Mouse (Mus musculus) stomach, embryonic 15.5 days (tissue): ENCODE measurements around the gene Vmn2r73. TPM values are rescaled to one million over a fixed set of nuclear protein-coding genes. Genes with fewer than 3 reads are reported as not detected.
"Not testable (repeated sequence)": the region's sequence is repeated elsewhere in the genome, so short reads cannot be mapped to it uniquely, and the experiment has no call there.

Experiments
- ATAC-seq: fragments of 200-750 bp; cut with Nextera tagmentation; 2 replicates; pipeline ENCODE4 v1.8.0; 2017; ENCODE audit warnings: low read depth, moderate number of reproducible peaks, moderate TSS enrichment; ENCODE audit not compliant: insufficient read depth, low FRiP score
- H3K27ac ChIP-seq: fragments of 300-500 bp; sonication (generic); 2 replicates; pipeline ENCODE4 v1.5.1; 2015; ENCODE audit warnings: mild to moderate bottlenecking, inconsistent platforms
- H3K27me3 ChIP-seq: fragments of 300-500 bp; sonication (generic); replicated peaks from 2 replicates; pipeline ENCODE4 v1.6.1; 2015; ENCODE audit warnings: inconsistent platforms
- H3K36me3 ChIP-seq: fragments of 300-500 bp; sonication (generic); 2 replicates; pipeline ENCODE4 v1.6.1; 2015; ENCODE audit warnings: inconsistent platforms
- H3K4me1 ChIP-seq: fragments of 300-500 bp; sonication (generic); 2 replicates; pipeline ENCODE4 v1.6.1; 2015; ENCODE audit warnings: inconsistent platforms
- H3K4me2 ChIP-seq: fragments of 300-500 bp; sonication (generic); 2 replicates; pipeline ENCODE4 v1.6.1; 2015; ENCODE audit warnings: mild to moderate bottlenecking, inconsistent platforms
- H3K4me3 ChIP-seq: fragments of 300-500 bp; sonication (generic); replicated peaks from 2 replicates; pipeline ENCODE4 v1.5.1; 2015; ENCODE audit warnings: inconsistent platforms
- H3K9ac ChIP-seq: fragments of 300-500 bp; sonication (generic); 2 replicates; pipeline ENCODE4 v1.6.1; 2015; ENCODE audit warnings: inconsistent platforms
- H3K9me3 ChIP-seq: fragments of 300-500 bp; sonication (generic); 2 replicates; pipeline ENCODE4 v1.6.1; 2016; ENCODE audit warnings: inconsistent platforms
- WGBS: fragments of 180-500 bp; shearing (Covaris S2); methylation state at CpG from one replicate; pipeline ENCODE4 v1.1.7; 2015; 5-methylcytosine and 5-hydroxymethylcytosine counted together
- polyA plus RNA-seq: library from polyadenylated mRNA; unstranded; fragments of >200 nt; fragmentation: Nextera tagmentation; extraction: Ambion mirVana; gene quantifications from 2 replicates; pipeline ENCODE4 v1.2.1, GENCODE M21; 2015

The Vmn2r73 gene
- not detected in 2 replicates for polyA plus RNA-seq

GRCm38 (mm10) chr7:85876166-85876565 lies at the start of gene Vmn2r73:
Vmn2r73 (minus strand) TSS chr7:85876266.
- Histone ChIP-seq H3K36me3 (no peaks in the 10 kb centered on the region), H3K4me1 (no peaks in the 10 kb centered on the region), H3K27ac (no peak within 1 kb of the TSS), H3K9ac (no peak within 1 kb of the TSS), H3K27me3 (no peaks in the 10 kb centered on the region), H3K9me3 (no peaks in the 10 kb centered on the region), H3K4me2 (no peak within 1 kb of the TSS), H3K4me3 (no peak within 1 kb of the TSS)
- no peak for ATAC-seq
- WGBS = 74% methylated on average over 1 of the region's 1 CpGs

DNA sequence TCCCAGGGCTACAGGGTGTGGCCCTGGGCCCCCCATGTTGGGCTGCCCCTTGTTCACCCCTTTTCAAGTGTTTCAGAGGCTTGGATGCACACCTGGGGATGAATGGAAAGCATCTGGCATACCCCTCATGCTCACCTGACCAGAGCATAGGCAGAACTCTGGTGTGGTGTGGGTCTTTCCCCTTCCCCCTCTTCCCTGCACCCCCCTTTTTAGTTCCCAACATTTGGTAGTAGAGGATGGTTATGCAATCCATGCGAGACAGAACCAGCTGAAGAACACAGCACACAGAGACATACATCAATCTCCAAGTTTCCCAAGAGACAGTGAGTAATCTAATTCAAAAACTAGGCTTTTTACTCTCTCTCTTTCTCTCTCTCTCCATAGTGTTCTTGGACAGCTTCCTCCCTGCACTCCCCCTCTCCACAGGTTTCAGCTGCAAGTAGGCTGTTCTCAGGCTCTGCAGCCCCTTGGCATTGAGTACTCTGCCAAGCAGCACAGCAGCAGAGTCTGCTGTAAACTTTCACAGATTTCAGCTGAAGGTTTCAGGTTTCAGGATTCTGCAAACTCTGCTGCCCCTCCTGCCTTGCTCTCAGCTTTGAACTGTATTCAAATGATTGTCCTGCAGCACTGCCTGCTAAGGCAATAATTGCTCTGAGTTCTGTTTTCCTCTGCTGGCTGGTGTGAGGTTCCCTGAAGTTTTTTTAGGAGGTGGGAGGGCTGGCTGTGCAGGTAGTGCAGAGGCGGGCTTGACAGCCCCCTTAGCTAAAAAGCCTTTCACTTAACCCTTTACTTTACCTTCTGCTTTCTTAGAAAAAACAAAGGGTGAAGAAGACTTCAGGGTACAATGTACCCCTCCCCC lies 35.7 kb downstream of the Vmn2r73 start:
- no peak overlapping the region for H3K4me3 ChIP-seq
- H3K36me3 ChIP-seq = no peaks in the 10 kb centered on the region
- H3K4me1 ChIP-seq = no peaks in the 10 kb centered on the region
- ATAC-seq = no peak
- no peak overlapping the region for H3K9ac ChIP-seq
- H3K27me3 ChIP-seq = no peaks in the 10 kb centered on the region
- 7% methylated on average over 2 of the region's 2 CpGs for WGBS
- H3K27ac ChIP-seq = no peak overlapping the region
- H3K9me3 ChIP-seq = no peaks in the 10 kb centered on the region
- H3K4me2 ChIP-seq = no peak overlapping the region

- not testable (repeated sequence) for H3K4me1 ChIP-seq
Measured at GRCm38 (mm10) chr7:85818092-85818491, 58.0 kb downstream of the Vmn2r73 start.

More at GRCm38 (mm10) chr7:85818092-85818491, 58.0 kb downstream of the Vmn2r73 start:
- not testable (repeated sequence) for H3K9ac ChIP-seq, H3K4me2 ChIP-seq, H3K27me3 ChIP-seq, H3K27ac ChIP-seq, H3K4me3 ChIP-seq, H3K9me3 ChIP-seq, H3K36me3 ChIP-seq, ATAC-seq
- WGBS = 9% methylated on average over 6 of the region's 6 CpGs

Other genes with a start within 250 kb of the Vmn2r73 start
- gene Vmn2r72, start 121.2 kb downstream of the Vmn2r73 start, polyA plus RNA-seq = not detected in 2 replicates
- not detected in 2 replicates for gene Vmn2r74, start 85.4 kb upstream of the Vmn2r73 start, polyA plus RNA-seq